ENCODE assay signal across 8 mouse cellular contexts in the genomic region with DNA sequence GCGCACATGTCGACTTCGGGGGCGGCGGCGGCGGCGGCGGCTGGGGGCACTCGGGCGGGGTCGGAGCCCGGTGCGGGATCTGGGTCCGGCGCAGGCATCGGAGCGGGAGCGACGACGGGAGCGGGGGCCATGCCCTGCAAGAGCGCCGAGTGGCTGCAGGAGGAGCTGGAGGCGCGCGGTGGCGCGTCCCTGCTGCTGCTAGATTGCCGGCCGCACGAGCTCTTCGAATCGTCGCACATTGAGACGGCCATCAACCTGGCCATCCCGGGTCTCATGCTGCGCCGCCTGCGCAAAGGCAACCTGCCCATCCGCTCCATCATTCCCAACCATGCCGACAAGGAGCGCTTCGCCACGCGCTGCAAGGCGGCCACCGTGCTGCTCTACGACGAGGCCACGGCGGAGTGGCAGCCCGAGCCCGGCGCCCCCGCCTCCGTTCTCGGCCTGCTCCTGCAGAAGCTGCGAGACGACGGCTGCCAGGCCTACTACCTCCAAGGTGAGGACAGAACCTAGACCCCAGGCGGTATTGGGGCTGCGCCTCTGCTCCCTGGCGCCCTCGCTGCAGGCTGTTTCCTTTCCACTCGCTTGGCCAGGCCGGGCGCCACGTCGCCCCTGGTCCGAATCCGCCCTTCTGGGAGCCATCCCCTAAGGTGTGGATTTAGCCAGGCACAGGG. TPM values are rescaled to one million over a fixed set of nuclear protein-coding genes. Genes with fewer than 3 reads are reported as not detected.
A peak's percentile ranks its signal among the peaks of the same experiment; 100 is the strongest.
DNase-seq lines count a peak whose midpoint lies in the region; ATAC-seq and TF ChIP-seq lines count a peak whose summit lies in the region.

No protein-coding gene starts in this region.

- under 1% methylated on average over 71 of the region's 72 CpGs for WGBS in lung, adult 2 months
- WGBS in kidney, adult 2 months, result under 1% methylated on average over 72 of the region's 72 CpGs
- WGBS in lung, embryonic 14.5 days, result under 1% methylated on average over 71 of the region's 72 CpGs
- WGBS in olfactory bulb, adult 2 months, result under 1% methylated on average over 72 of the region's 72 CpGs

- H3K27me3 ChIP-seq in kidney, adult 2 months (replicated peaks; ENCODE audit: control insufficient read depth, insufficient read depth, low read length), result no peaks in the 10 kb centered on the region
- no peaks in the 10 kb centered on the region for H3K27me3 ChIP-seq in lung, embryonic 14.5 days (ENCODE audit: insufficient read depth, low read length)

- intact Hi-C loops in gastrocnemius, adult 2 months (cut with DNase I), result loop anchor here (1.0 to 5.0 kb wide), 2 partner anchors 39 to 108 kb away; partner anchors contain the start of genes Parp3 and Rrp9

- peak; percentile 69 for DNase-seq in lung, adult 2 months
- DNase-seq in lung, postnatal 25 days (ENCODE audit: low spot score), result no peak
- peak; percentile 63 to 75 for DNase-seq in cerebellum, adult 18-20 months
- peak; percentile 79 for DNase-seq in gastrocnemius, adult 2 months
- peak; percentile 56 for DNase-seq in kidney, adult 2 months
- peak; percentile 80 for DNase-seq in lung, embryonic 14.5 days
- peak; percentile 56 for DNase-seq in urinary bladder, postnatal 14 days (ENCODE audit: low spot score)

- H3K9ac ChIP-seq in lung, embryonic 14.5 days, result peak overlapping the region; percentile 87

- TF ChIP-seq POLR2A in lung, adult 2 months (IDR thresholded peaks at IDR 0.05; ENCODE audit: borderline replicate concordance, extremely low read depth, low read depth, low read length), result 0 out of 2 replicates have a peak, but pooled peaks have one; percentile 21
- TF ChIP-seq POLR2A in kidney, adult 2 months (IDR thresholded peaks at IDR 0.05; ENCODE audit: low read depth, low read length), result no peak
- no peak for TF ChIP-seq POLR2A in olfactory bulb, adult 2 months (IDR thresholded peaks at IDR 0.05; ENCODE audit: insufficient read depth, low read depth, low read length)

- peak overlapping the region; percentile 98 for H3K27ac ChIP-seq in gastrocnemius, adult 2 months
- peak overlapping the region; percentile 58 for H3K27ac ChIP-seq in kidney, adult 2 months (ENCODE audit: insufficient read depth, low read depth, low read length)
- H3K27ac ChIP-seq in lung, embryonic 14.5 days (ENCODE audit: low read depth), result peak overlapping the region; percentile 95
- peak overlapping the region; percentile 94 for H3K27ac ChIP-seq in olfactory bulb, adult 2 months (ENCODE audit: insufficient read depth, low read depth, low read length)

- ATAC-seq in lung, embryonic 14.5 days (ENCODE audit: insufficient read depth), result peak; percentile 12

- H3K4me1 ChIP-seq in lung, adult 2 months (ENCODE audit: control insufficient read depth, insufficient read depth, low read length), result peaks cover 26% of the 10 kb centered on the region
- H3K4me1 ChIP-seq in kidney, adult 2 months (ENCODE audit: control insufficient read depth, insufficient read depth, low read length), result peaks cover 14% of the 10 kb centered on the region
- H3K4me1 ChIP-seq in lung, embryonic 14.5 days (ENCODE audit: insufficient read depth), result peaks cover 22% of the 10 kb centered on the region
- H3K4me1 ChIP-seq in olfactory bulb, adult 2 months (ENCODE audit: control insufficient read depth, insufficient read depth, low read length), result peaks cover 36% of the 10 kb centered on the region

- TF ChIP-seq CTCF in lung, adult 2 months (IDR thresholded peaks at IDR 0.05; ENCODE audit: insufficient read depth, low read length), result no peak
- TF ChIP-seq CTCF in gastrocnemius, adult 2 months (IDR thresholded peaks at IDR 0.05), result peak; percentile 58
- TF ChIP-seq CTCF in kidney, adult 2 months (conservative IDR thresholded peaks at IDR 0.05; ENCODE audit: insufficient read depth, insufficient read length, low read depth, low read length), result no peak; the same call in 1 of the 2 replicates
- TF ChIP-seq CTCF in lung, embryonic 14.5 days (IDR thresholded peaks at IDR 0.05; ENCODE audit: low read depth), result no peak; the same call in 1 of the 2 replicates
- no peak for TF ChIP-seq CTCF in olfactory bulb, adult 2 months (IDR thresholded peaks at IDR 0.05; ENCODE audit: insufficient read depth, low read depth, low read length)

- peaks cover 4% of the 10 kb centered on the region; the same call in 1 of the 2 replicates for H3K36me3 ChIP-seq in kidney, adult 2 months (ENCODE audit: control insufficient read depth, insufficient read depth, low read length)
- H3K36me3 ChIP-seq in lung, embryonic 14.5 days (ENCODE audit: insufficient read depth), result peaks cover 36% of the 10 kb centered on the region

- peak overlapping the region; percentile 99 for H3K4me2 ChIP-seq in lung, embryonic 14.5 days

- no peaks in the 10 kb centered on the region for H3K9me3 ChIP-seq in lung, embryonic 14.5 days (ENCODE audit: low read depth, low read length)

- H3K4me3 ChIP-seq in lung, adult 2 months (replicated peaks; ENCODE audit: extremely low read depth, low read depth, low read length), result peak overlapping the region; percentile 83
- peak overlapping the region; percentile 96 for H3K4me3 ChIP-seq in gastrocnemius, adult 2 months
- peak overlapping the region; percentile 66 for H3K4me3 ChIP-seq in kidney, adult 2 months (ENCODE audit: insufficient read depth, low read depth, low read length)
- H3K4me3 ChIP-seq in lung, embryonic 14.5 days (ENCODE audit: low read depth, low read length), result peak overlapping the region; percentile 85
- H3K4me3 ChIP-seq in olfactory bulb, adult 2 months (ENCODE audit: insufficient read depth, low read depth, low read length), result peak overlapping the region; percentile 94

RNA-seq across cellular contexts. Expression of gene Dusp7, which starts 0.5 kb away (rescaled TPM):
- polyA plus RNA-seq in lung, adult 2 months (2012; rRNA removed), result 223 and 262 TPM in 2 replicates
- 10 to 100 TPM; 26.6 to 34.6 TPM for total RNA-seq in gastrocnemius, adult 2 months (2021)
- 38.8 and 44.1 TPM in 2 replicates for polyA plus RNA-seq in kidney, adult 2 months (2012; rRNA removed)
- polyA plus RNA-seq in lung, embryonic 14.5 days (2014; fragmentation: Nextera tagmentation; extraction: Ambion mirVana), result 23.9 and 27.3 TPM in 2 replicates
- polyA plus RNA-seq in olfactory bulb, adult 2 months (2012; ENCODE audit: insufficient read depth, insufficient read length, low replicate concordance, missing spikeins), result not detected in 2 replicates

Comparison
In these comparisons a context has a peak if more than half of its experiments do, and no peak if none do; other contexts are left out.
1. RNA of gene Dusp7, which starts 0.5 kb away (polyA plus RNA-seq): 223 to 262 TPM in lung, adult 2 months, 38.8 to 44.1 TPM in kidney, adult 2 months and 23.9 to 27.3 TPM in lung, embryonic 14.5 days; not detected in olfactory bulb, adult 2 months; every median in the first group is over 10 times any median in the second.
2. Peak in every context shown above with its lines, with median percentiles within 50 percentile points of each other: H3K4me3 ChIP-seq and H3K27ac ChIP-seq.